Mouse (Mus musculus): ENCODE results near the gene Cntn5.

- TF ChIP-seq CTCF (conservative IDR thresholded peaks at IDR 0.05; ENCODE audit: low read length), result no peak
- TF ChIP-seq NANOG (IDR thresholded peaks at IDR 0.05; ENCODE audit: borderline replicate concordance, low read length), result no peak
- no peak for TF ChIP-seq POU5F1 (IDR thresholded peaks at IDR 0.05; ENCODE audit: borderline replicate concordance, low read length)
These were observed 185.6 kb downstream of the Cntn5 start for GRCm38 (mm10) chr9:10718986-10719385.
